Mouse (Mus musculus): Measurements from ENCODE around the gene Hist2h2ab. TPM values are rescaled to one million over a fixed set of nuclear protein-coding genes. Genes with fewer than 3 reads are reported as not detected.
A peak's percentile ranks its signal among the peaks of the same experiment; 100 is the strongest.
"Not testable (repeated sequence)": the region's sequence is repeated elsewhere in the genome, so short reads cannot be mapped to it uniquely, and the experiment has no call there.

Hist2h2ab gene
- polyA plus RNA-seq, 1 experiment from 2014 or later = 1.3 TPM

DNA sequence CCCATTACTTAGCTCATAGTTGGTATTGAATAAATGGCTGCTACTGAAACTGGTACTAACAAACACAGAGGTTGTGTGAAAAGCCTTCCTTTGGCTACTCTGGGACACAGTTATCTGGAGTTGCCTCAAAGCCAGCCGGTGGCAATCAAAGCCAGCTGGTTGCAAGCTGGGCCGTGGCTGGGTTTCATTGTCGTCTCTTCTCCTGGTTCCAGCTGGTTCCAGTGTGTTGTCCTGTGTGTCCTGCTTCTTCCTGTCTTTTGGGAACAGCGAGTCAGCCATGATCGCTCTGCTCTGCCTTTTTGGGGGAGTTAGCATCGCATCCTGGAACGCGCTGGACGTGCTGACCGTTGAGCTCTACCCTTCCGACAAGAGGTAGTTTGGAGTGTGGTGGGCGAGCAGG is 26.7 kb upstream of the Hist2h2ab start:
- no peak overlapping the region for H3K4me2 ChIP-seq (ENCODE audit: low read length)
- H3K27me3 ChIP-seq (ENCODE audit: control insufficient read depth, insufficient read depth, low read length) = no peaks in the 10 kb centered on the region
- H3K4me1 ChIP-seq (ENCODE audit: control insufficient read depth in 2 of 2, insufficient read depth in 2 of 2, low read length in 2 of 2) = peaks cover 6 to 9% of the 10 kb centered on the region in 2 experiments
- H3K9me3 ChIP-seq (ENCODE audit: control insufficient read depth, low read length) = no peaks in the 10 kb centered on the region
- H3K9ac ChIP-seq (ENCODE audit: low read length) = no peak overlapping the region
- no peak for ATAC-seq (ENCODE audit: insufficient number of reproducible peaks, insufficient read depth, low FRiP score, low read depth)
- H3K27ac ChIP-seq (replicated peaks in 1 of 2; ENCODE audit: control insufficient read depth in 1 of 2, insufficient read depth in 1 of 2, low read depth in 2 of 2, low read length in 2 of 2) = no peak overlapping the region
- 55% methylated on average over 12 of the region's 12 CpGs for WGBS
- H3K36me3 ChIP-seq (ENCODE audit: control insufficient read depth, insufficient read depth, low read length) = peaks cover 66% of the 10 kb centered on the region
- no peak overlapping the region for H3K4me3 ChIP-seq (ENCODE audit: control insufficient read depth in 1 of 2, insufficient read depth in 1 of 2, low read depth in 1 of 2, low read length in 2 of 2)

DNA sequence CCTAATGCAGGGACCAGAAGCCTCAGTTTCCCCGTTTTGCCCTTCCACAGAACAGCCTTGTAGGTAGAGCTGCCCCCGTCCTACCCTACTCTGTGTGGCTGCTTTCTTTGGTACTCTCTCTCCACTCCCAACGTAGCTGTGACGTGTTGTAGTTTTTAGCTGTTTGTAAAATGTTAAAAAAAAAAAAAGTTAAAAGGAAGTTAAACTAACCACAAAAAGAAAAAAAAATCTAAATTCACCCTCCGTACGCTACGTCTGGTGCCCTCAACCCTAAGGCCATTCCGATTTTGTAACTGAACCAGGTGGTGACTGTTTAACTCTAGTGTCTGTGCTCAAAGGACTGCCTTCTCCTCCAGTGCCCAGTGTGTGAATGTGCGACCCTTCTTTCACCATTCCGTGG is 24.7 kb upstream of the Hist2h2ab start:
- H3K4me3 ChIP-seq (ENCODE audit: control insufficient read depth in 1 of 2, insufficient read depth in 1 of 2, low read depth in 1 of 2, low read length in 2 of 2) = no peak overlapping the region
- no peaks in the 10 kb centered on the region for H3K9me3 ChIP-seq (ENCODE audit: control insufficient read depth, low read length)
- 90% methylated on average over 10 of the region's 10 CpGs for WGBS
- no peak overlapping the region for H3K9ac ChIP-seq (ENCODE audit: low read length)
- H3K36me3 ChIP-seq (ENCODE audit: control insufficient read depth, insufficient read depth, low read length) = peaks cover 48% of the 10 kb centered on the region
- H3K4me1 ChIP-seq (ENCODE audit: control insufficient read depth in 2 of 2, insufficient read depth in 2 of 2, low read length in 2 of 2) = peaks cover 7 to 11% of the 10 kb centered on the region in 2 experiments
- no peaks in the 10 kb centered on the region for H3K27me3 ChIP-seq (ENCODE audit: control insufficient read depth, insufficient read depth, low read length)
- no peak overlapping the region for H3K4me2 ChIP-seq (ENCODE audit: low read length)
- H3K27ac ChIP-seq (replicated peaks in 1 of 2; ENCODE audit: control insufficient read depth in 1 of 2, insufficient read depth in 1 of 2, low read depth in 2 of 2, low read length in 2 of 2) = no peak overlapping the region
- no peak for ATAC-seq (ENCODE audit: insufficient number of reproducible peaks, insufficient read depth, low FRiP score, low read depth)

DNA sequence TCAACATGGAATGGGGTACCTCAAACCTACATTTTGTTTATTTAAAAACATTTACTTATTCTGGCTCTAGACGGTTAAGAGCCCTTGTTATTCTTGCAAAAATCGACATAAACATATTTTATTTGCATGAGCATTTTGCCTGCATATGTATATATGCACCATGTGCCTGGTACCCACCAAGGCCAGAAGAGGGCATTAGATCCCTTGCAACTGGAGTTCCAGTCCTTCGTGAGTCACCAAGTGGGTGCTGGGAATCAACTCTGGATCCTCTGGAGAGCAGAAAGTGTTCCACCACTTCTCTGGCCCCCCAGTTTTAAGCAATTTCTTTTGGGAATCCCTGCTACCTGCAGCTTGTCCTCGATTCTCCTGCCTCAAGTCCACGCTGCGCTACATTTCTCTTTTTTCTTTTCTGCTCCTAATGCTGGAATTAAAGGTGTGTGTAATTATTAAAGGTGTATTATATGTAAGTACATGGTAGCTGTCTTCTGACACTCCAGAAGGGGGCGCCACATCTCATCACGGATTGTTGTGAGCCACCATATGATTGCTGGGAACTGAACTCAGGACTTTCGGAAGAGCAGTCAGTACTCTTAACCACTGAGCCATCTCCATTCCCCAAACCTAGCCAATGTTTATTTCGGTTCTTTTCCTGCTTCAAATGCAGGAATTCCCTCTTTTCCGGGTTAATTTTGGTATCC is 23.9 kb upstream of the Hist2h2ab start:
- WGBS = 90% methylated on average over 11 of the region's 11 CpGs
- H3K4me2 ChIP-seq (ENCODE audit: low read length) = no peak overlapping the region
- peaks cover 40% of the 10 kb centered on the region for H3K36me3 ChIP-seq (ENCODE audit: control insufficient read depth, insufficient read depth, low read length)
- H3K27ac ChIP-seq (replicated peaks in 1 of 2; ENCODE audit: control insufficient read depth in 1 of 2, insufficient read depth in 1 of 2, low read depth in 2 of 2, low read length in 2 of 2) = no peak overlapping the region
- no peak overlapping the region for H3K4me3 ChIP-seq (ENCODE audit: control insufficient read depth in 1 of 2, insufficient read depth in 1 of 2, low read depth in 1 of 2, low read length in 2 of 2)
- no peaks in the 10 kb centered on the region for H3K27me3 ChIP-seq (ENCODE audit: control insufficient read depth, insufficient read depth, low read length)
- ATAC-seq (ENCODE audit: insufficient number of reproducible peaks, insufficient read depth, low FRiP score, low read depth) = no peak
- no peak overlapping the region for H3K9ac ChIP-seq (ENCODE audit: low read length)
- peaks cover 7 to 11% of the 10 kb centered on the region in 2 experiments for H3K4me1 ChIP-seq (ENCODE audit: control insufficient read depth in 2 of 2, insufficient read depth in 2 of 2, low read length in 2 of 2)
- H3K9me3 ChIP-seq (ENCODE audit: control insufficient read depth, low read length) = no peaks in the 10 kb centered on the region

DNA sequence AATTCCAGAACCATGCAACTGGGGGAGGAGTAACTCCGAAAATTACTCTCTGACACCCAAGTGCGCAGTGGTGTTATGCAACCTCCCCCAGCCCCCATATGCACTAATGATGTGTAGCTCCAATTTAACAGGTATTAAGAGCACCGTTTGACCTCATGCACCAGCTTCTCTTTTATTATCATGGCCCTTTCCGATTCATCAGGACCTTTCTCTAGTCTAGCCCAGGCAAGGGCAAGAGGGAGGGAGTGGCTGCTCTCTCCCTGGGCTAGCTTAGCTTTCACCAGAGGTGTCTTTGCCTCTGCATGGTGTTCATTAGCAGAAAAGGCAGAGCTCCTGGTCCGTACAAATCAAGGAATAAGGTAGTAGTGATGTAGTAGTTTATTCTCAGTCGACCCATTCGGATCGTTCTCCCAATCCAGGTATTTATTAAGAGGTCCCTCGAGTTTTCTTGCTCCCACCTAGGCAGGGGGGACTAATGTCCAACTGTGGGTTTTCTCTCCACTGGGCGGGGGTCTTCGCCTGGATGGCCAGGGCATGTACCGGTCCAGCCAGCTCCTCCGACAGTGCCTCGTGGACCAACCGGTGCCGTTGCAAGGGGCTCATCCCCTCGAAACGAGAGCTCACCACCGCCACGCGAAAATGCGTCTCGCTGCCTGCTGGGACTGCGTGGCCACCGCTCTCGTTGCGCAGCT is 23.1 kb upstream of the Hist2h2ab start:
- 20% methylated on average over 27 of the region's 27 CpGs for WGBS
- peaks cover 7 to 11% of the 10 kb centered on the region in 2 experiments for H3K4me1 ChIP-seq (ENCODE audit: control insufficient read depth in 2 of 2, insufficient read depth in 2 of 2, low read length in 2 of 2)
- H3K4me3 ChIP-seq (ENCODE audit: control insufficient read depth in 1 of 2, insufficient read depth in 1 of 2, low read depth in 1 of 2, low read length in 2 of 2) = peak overlapping the region; percentile 56 to 61
- H3K9me3 ChIP-seq (ENCODE audit: control insufficient read depth, low read length) = no peaks in the 10 kb centered on the region
- peak overlapping the region; percentile 76 to 90; a peak in 3 of 4 replicates for H3K27ac ChIP-seq (replicated peaks in 1 of 2; ENCODE audit: control insufficient read depth in 1 of 2, insufficient read depth in 1 of 2, low read depth in 2 of 2, low read length in 2 of 2)
- H3K27me3 ChIP-seq (ENCODE audit: control insufficient read depth, insufficient read depth, low read length) = no peaks in the 10 kb centered on the region
- ATAC-seq (ENCODE audit: insufficient number of reproducible peaks, insufficient read depth, low FRiP score, low read depth) = no peak
- H3K36me3 ChIP-seq (ENCODE audit: control insufficient read depth, insufficient read depth, low read length) = peaks cover 32% of the 10 kb centered on the region
- H3K9ac ChIP-seq (ENCODE audit: low read length) = peak overlapping the region; percentile 80
- H3K4me2 ChIP-seq (ENCODE audit: low read length) = peak overlapping the region; percentile 83

DNA sequence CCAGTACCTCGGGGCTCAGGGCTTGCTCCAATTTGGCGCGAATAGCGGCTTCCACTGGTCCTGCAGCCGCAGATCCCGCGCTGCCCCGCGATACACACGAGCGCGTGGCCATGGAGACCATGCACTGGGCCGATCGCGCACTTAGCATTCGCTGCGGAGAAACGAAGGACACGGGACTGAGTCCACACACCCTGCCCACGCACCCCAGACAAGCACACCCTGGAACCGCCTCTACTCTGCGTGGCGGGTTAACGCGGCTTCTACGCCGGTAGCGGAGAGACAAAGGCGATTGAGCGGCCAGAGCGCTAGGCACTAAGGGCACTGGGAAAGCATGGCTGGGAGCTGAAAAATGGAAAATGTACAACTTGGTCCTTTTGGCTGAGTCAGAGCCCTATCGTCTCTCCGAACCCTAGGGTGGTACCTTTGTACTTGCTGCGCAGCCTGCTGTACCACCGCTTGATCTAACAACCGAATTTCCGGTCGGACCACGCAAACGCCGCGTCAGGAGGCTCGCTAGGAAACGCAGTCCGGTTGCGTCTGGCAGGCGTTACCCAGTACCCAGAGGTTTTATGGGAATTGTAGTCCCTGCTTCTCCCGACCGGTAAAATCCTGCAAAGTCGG is 22.4 kb upstream of the Hist2h2ab start:
- peak overlapping the region; percentile 83 for H3K4me2 ChIP-seq (ENCODE audit: low read length)
- H3K36me3 ChIP-seq (ENCODE audit: control insufficient read depth, insufficient read depth, low read length) = peaks cover 25% of the 10 kb centered on the region
- H3K9ac ChIP-seq (ENCODE audit: low read length) = peak overlapping the region; percentile 80
- peak overlapping the region; percentile 76 to 90 for H3K27ac ChIP-seq (replicated peaks in 1 of 2; ENCODE audit: control insufficient read depth in 1 of 2, insufficient read depth in 1 of 2, low read depth in 2 of 2, low read length in 2 of 2)
- WGBS = under 1% methylated on average over 50 of the region's 50 CpGs
- peak; percentile 89 for ATAC-seq (ENCODE audit: insufficient number of reproducible peaks, insufficient read depth, low FRiP score, low read depth)
- peak overlapping the region; percentile 56 to 61 for H3K4me3 ChIP-seq (ENCODE audit: control insufficient read depth in 1 of 2, insufficient read depth in 1 of 2, low read depth in 1 of 2, low read length in 2 of 2)
- peaks cover 7 to 11% of the 10 kb centered on the region in 2 experiments for H3K4me1 ChIP-seq (ENCODE audit: control insufficient read depth in 2 of 2, insufficient read depth in 2 of 2, low read length in 2 of 2)
- H3K27me3 ChIP-seq (ENCODE audit: control insufficient read depth, insufficient read depth, low read length) = no peaks in the 10 kb centered on the region
- H3K9me3 ChIP-seq (ENCODE audit: control insufficient read depth, low read length) = no peaks in the 10 kb centered on the region

DNA sequence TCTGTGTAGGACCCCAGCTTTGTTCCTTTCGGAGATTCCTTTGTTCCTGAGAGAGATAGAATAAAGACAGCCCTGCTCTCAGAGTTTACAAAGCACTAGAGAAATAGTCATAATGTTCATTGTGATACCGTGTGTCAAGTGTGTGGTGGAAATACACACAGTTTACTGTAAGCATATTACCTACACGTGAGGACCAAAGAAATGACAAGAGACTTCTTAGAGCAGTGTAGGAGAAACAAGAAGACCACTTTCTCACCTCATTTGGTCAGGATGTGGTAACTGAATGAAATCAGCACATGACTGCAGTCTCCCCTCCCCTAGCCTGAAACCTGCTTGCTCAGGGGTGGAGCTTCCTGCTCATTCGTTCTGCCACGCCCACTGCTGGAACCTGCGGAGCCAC is 21.5 kb upstream of the Hist2h2ab start:
- ATAC-seq (ENCODE audit: insufficient number of reproducible peaks, insufficient read depth, low FRiP score, low read depth) = no peak
- H3K4me3 ChIP-seq (ENCODE audit: control insufficient read depth in 1 of 2, insufficient read depth in 1 of 2, low read depth in 1 of 2, low read length in 2 of 2) = peak overlapping the region; percentile 6 to 56; a peak in 2 of 4 replicates
- no peaks in the 10 kb centered on the region for H3K27me3 ChIP-seq (ENCODE audit: control insufficient read depth, insufficient read depth, low read length)
- H3K36me3 ChIP-seq (ENCODE audit: control insufficient read depth, insufficient read depth, low read length) = peaks cover 16% of the 10 kb centered on the region
- no peaks in the 10 kb centered on the region for H3K9me3 ChIP-seq (ENCODE audit: control insufficient read depth, low read length)
- peak overlapping the region; percentile 83 for H3K4me2 ChIP-seq (ENCODE audit: low read length)
- peaks cover 7 to 11% of the 10 kb centered on the region in 2 experiments for H3K4me1 ChIP-seq (ENCODE audit: control insufficient read depth in 2 of 2, insufficient read depth in 2 of 2, low read length in 2 of 2)
- 2% methylated on average over 6 of the region's 6 CpGs for WGBS
- H3K27ac ChIP-seq (replicated peaks in 1 of 2; ENCODE audit: control insufficient read depth in 1 of 2, insufficient read depth in 1 of 2, low read depth in 2 of 2, low read length in 2 of 2) = no peak overlapping the region
- H3K9ac ChIP-seq (ENCODE audit: low read length) = peak overlapping the region; percentile 35

DNA sequence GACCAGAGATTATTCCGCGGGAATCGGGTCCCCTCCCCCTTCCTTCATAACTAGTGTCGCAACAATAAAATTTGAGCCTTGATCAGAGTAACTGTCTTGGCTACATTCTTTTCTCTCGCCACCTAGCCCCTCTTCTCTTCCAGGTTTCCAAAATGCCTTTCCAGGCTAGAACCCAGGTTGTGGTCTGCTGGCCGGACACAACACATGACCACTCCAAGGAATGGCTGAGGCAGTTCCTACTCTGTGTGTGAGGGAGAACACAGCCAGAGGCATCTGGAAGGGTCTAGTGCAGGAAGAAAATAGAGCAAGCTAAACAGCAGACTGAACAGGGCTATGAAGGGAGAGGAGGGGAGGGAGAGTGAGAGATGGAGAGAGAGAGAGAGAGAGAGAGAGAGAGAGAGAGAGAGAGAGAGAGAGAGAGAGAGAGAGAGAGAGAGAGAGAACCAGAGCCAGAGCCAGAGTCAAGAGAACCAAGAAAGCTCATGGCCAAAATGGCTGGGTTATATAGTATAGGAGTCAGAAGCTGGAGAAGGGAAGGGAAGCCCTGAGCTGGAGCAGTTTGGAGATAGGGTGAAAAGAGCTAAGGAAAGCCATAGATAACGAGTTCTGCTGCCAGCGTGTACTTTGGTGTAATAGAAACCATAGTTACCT is 20.9 kb upstream of the Hist2h2ab start:
- WGBS = 24% methylated on average over 6 of the region's 8 CpGs
- peaks cover 7 to 11% of the 10 kb centered on the region in 2 experiments for H3K4me1 ChIP-seq (ENCODE audit: control insufficient read depth in 2 of 2, insufficient read depth in 2 of 2, low read length in 2 of 2)
- H3K9me3 ChIP-seq (ENCODE audit: control insufficient read depth, low read length); H3K9ac ChIP-seq (ENCODE audit: low read length); H3K27me3 ChIP-seq (ENCODE audit: control insufficient read depth, insufficient read depth, low read length); H3K4me3 ChIP-seq (ENCODE audit: control insufficient read depth in 1 of 2, insufficient read depth in 1 of 2, low read depth in 1 of 2, low read length in 2 of 2); ATAC-seq (ENCODE audit: insufficient number of reproducible peaks, insufficient read depth, low FRiP score, low read depth); H3K27ac ChIP-seq (replicated peaks in 1 of 2; ENCODE audit: control insufficient read depth in 1 of 2, insufficient read depth in 1 of 2, low read depth in 2 of 2, low read length in 2 of 2): not testable (repeated sequence)
- H3K36me3 ChIP-seq (ENCODE audit: control insufficient read depth, insufficient read depth, low read length) = peaks cover 10% of the 10 kb centered on the region
- peak overlapping the region; percentile 83; the same call in 1 of the 2 replicates for H3K4me2 ChIP-seq (ENCODE audit: low read length)
